Mouse (Mus musculus): ENCODE measurements around the gene Sec14l4.
A peak's percentile ranks its signal among the peaks of the same experiment; 100 is the strongest.
"Not testable (repeated sequence)": the region's sequence is repeated elsewhere in the genome, so short reads cannot be mapped to it uniquely, and the experiment has no call there.

The Sec14l4 gene

GRCm38 (mm10) chr11:4012616-4013015 is 18.6 kb upstream of the Sec14l4 start:
- Histone ChIP-seq H3K36me3 (ENCODE audit: insufficient read depth, low read length) (no peaks in the 10 kb centered on the region), H3K4me3 (replicated peaks; ENCODE audit: low read length) (no peak overlapping the region), H3K9me3 (ENCODE audit: low read length) (peaks cover 17% of the 10 kb centered on the region), H3K27me3 (ENCODE audit: insufficient read depth, low read length) (no peaks in the 10 kb centered on the region), H3K4me1 (replicated peaks; ENCODE audit: low read depth, low read length) (no peaks in the 10 kb centered on the region)
- no peak for TF ChIP-seq CTCF (conservative IDR thresholded peaks at IDR 0.05; ENCODE audit: low read length)
- no peak for TF ChIP-seq POU5F1 (IDR thresholded peaks at IDR 0.05; ENCODE audit: borderline replicate concordance, low read length)
- no peak for TF ChIP-seq NANOG (IDR thresholded peaks at IDR 0.05; ENCODE audit: borderline replicate concordance, low read length)

GRCm38 (mm10) chr11:4015796-4016195 is 15.5 kb upstream of the Sec14l4 start:
- not testable (repeated sequence) for H3K36me3 ChIP-seq (ENCODE audit: insufficient read depth, low read length); H3K4me1 ChIP-seq (replicated peaks; ENCODE audit: low read depth, low read length); H3K27me3 ChIP-seq (ENCODE audit: insufficient read depth, low read length); H3K4me3 ChIP-seq (replicated peaks; ENCODE audit: low read length)
- peaks cover 17% of the 10 kb centered on the region for H3K9me3 ChIP-seq (ENCODE audit: low read length)

GRCm38 (mm10) chr11:4022111-4022510 is 9.2 kb upstream of the Sec14l4 start:
- H3K27me3 ChIP-seq (ENCODE audit: insufficient read depth, low read length); H3K4me3 ChIP-seq (replicated peaks; ENCODE audit: low read length); H3K9me3 ChIP-seq (ENCODE audit: low read length); H3K36me3 ChIP-seq (ENCODE audit: insufficient read depth, low read length): not testable (repeated sequence)
- peaks cover 29% of the 10 kb centered on the region for H3K4me1 ChIP-seq (replicated peaks; ENCODE audit: low read depth, low read length)

- TF ChIP-seq CTCF (conservative IDR thresholded peaks at IDR 0.05; ENCODE audit: low read length) (no peak), POU5F1 (IDR thresholded peaks at IDR 0.05; ENCODE audit: borderline replicate concordance, low read length) (no peak)
- Histone ChIP-seq H3K36me3 (ENCODE audit: insufficient read depth, low read length) (no peaks in the 10 kb centered on the region), H3K4me1 (replicated peaks; ENCODE audit: low read depth, low read length) (peaks cover 33% of the 10 kb centered on the region), H3K27me3 (ENCODE audit: insufficient read depth, low read length) (no peaks in the 10 kb centered on the region), H3K4me3 (replicated peaks; ENCODE audit: low read length) (no peak overlapping the region), H3K9me3 (ENCODE audit: low read length) (no peaks in the 10 kb centered on the region)
These were observed 7.9 kb upstream of the Sec14l4 start for GRCm38 (mm10) chr11:4023321-4023720.

- peaks cover 45% of the 10 kb centered on the region for H3K4me1 ChIP-seq (replicated peaks; ENCODE audit: low read depth, low read length)
- TF ChIP-seq CTCF (conservative IDR thresholded peaks at IDR 0.05; ENCODE audit: low read length), result no peak
- no peak for TF ChIP-seq NANOG (IDR thresholded peaks at IDR 0.05; ENCODE audit: borderline replicate concordance, low read length)
- TF ChIP-seq POU5F1 (IDR thresholded peaks at IDR 0.05; ENCODE audit: borderline replicate concordance, low read length), result no peak
- no peaks in the 10 kb centered on the region for H3K36me3 ChIP-seq (ENCODE audit: insufficient read depth, low read length)
- peaks cover 4% of the 10 kb centered on the region; the same call in 1 of the 2 replicates for H3K27me3 ChIP-seq (ENCODE audit: insufficient read depth, low read length)
- H3K4me3 ChIP-seq (replicated peaks; ENCODE audit: low read length), result no peak overlapping the region
- no peaks in the 10 kb centered on the region for H3K9me3 ChIP-seq (ENCODE audit: low read length)
These were observed 4.2 kb upstream of the Sec14l4 start for GRCm38 (mm10) chr11:4027066-4027465.

- TF ChIP-seq CTCF (conservative IDR thresholded peaks at IDR 0.05; ENCODE audit: low read length) (no peak), NANOG (IDR thresholded peaks at IDR 0.05; ENCODE audit: borderline replicate concordance, low read length) (no peak), POU5F1 (IDR thresholded peaks at IDR 0.05; ENCODE audit: borderline replicate concordance, low read length) (no peak)
- Histone ChIP-seq H3K4me1 (replicated peaks; ENCODE audit: low read depth, low read length) (peaks cover 51% of the 10 kb centered on the region), H3K9me3 (ENCODE audit: low read length) (no peaks in the 10 kb centered on the region), H3K36me3 (ENCODE audit: insufficient read depth, low read length) (no peaks in the 10 kb centered on the region), H3K27me3 (ENCODE audit: insufficient read depth, low read length) (peaks cover 8% of the 10 kb centered on the region), H3K4me3 (replicated peaks; ENCODE audit: low read length) (no peak overlapping the region)
These were observed 3.5 kb upstream of the Sec14l4 start for GRCm38 (mm10) chr11:4027561-4028334.

GRCm38 (mm10) chr11:4029343-4029742 is 1.9 kb upstream of the Sec14l4 start:
- H3K36me3 ChIP-seq (ENCODE audit: insufficient read depth, low read length), result no peaks in the 10 kb centered on the region
- peaks cover 11% of the 10 kb centered on the region for H3K27me3 ChIP-seq (ENCODE audit: insufficient read depth, low read length)
- no peaks in the 10 kb centered on the region for H3K9me3 ChIP-seq (ENCODE audit: low read length)
- no peak overlapping the region for H3K4me3 ChIP-seq (replicated peaks; ENCODE audit: low read length)
- H3K4me1 ChIP-seq (replicated peaks; ENCODE audit: low read depth, low read length), result peaks cover 45% of the 10 kb centered on the region
- peak; percentile 81 for TF ChIP-seq CTCF (conservative IDR thresholded peaks at IDR 0.05; ENCODE audit: low read length)
- no peak for TF ChIP-seq NANOG (IDR thresholded peaks at IDR 0.05; ENCODE audit: borderline replicate concordance, low read length)

GRCm38 (mm10) chr11:4031961-4032360 is 699 bp downstream of the Sec14l4 start:
- Histone ChIP-seq H3K4me3 (replicated peaks; ENCODE audit: low read length) (peak overlapping the region; percentile 70), H3K27me3 (ENCODE audit: insufficient read depth, low read length) (peaks cover 11% of the 10 kb centered on the region), H3K9me3 (ENCODE audit: low read length) (no peaks in the 10 kb centered on the region), H3K4me1 (replicated peaks; ENCODE audit: low read depth, low read length) (peaks cover 46% of the 10 kb centered on the region), H3K36me3 (ENCODE audit: insufficient read depth, low read length) (no peaks in the 10 kb centered on the region)
- no peak for TF ChIP-seq NANOG (IDR thresholded peaks at IDR 0.05; ENCODE audit: borderline replicate concordance, low read length)
- TF ChIP-seq CTCF (conservative IDR thresholded peaks at IDR 0.05; ENCODE audit: low read length), result no peak
- no peak for TF ChIP-seq POU5F1 (IDR thresholded peaks at IDR 0.05; ENCODE audit: borderline replicate concordance, low read length)

- H3K27me3 ChIP-seq (ENCODE audit: insufficient read depth, low read length), result peaks cover 11% of the 10 kb centered on the region
- H3K9me3 ChIP-seq (ENCODE audit: low read length), result no peaks in the 10 kb centered on the region
- H3K4me3 ChIP-seq (replicated peaks; ENCODE audit: low read length), result no peak overlapping the region
- H3K36me3 ChIP-seq (ENCODE audit: insufficient read depth, low read length), result no peaks in the 10 kb centered on the region
- peaks cover 41% of the 10 kb centered on the region for H3K4me1 ChIP-seq (replicated peaks; ENCODE audit: low read depth, low read length)
- TF ChIP-seq CTCF (conservative IDR thresholded peaks at IDR 0.05; ENCODE audit: low read length) (no peak), POU5F1 (IDR thresholded peaks at IDR 0.05; ENCODE audit: borderline replicate concordance, low read length) (no peak), NANOG (IDR thresholded peaks at IDR 0.05; ENCODE audit: borderline replicate concordance, low read length) (no peak)
These were observed 2.2 kb downstream of the Sec14l4 start for GRCm38 (mm10) chr11:4033471-4033870.

Data from E14TG2a.4 (cell line).